Mouse (Mus musculus) cerebellum, adult 9-10 months (tissue): ENCODE measurements around the gene Ccdc33.

Experiments
- DNase-seq: peaks from one replicate; pipeline ENCODE4 v3.0.0; 2022

Ccdc33 gene

GRCm38 (mm10) chr9:58128926-58129413 lies 10.3 kb upstream of the Ccdc33 start:
- no peak for DNase-seq

- no peak for DNase-seq
These were observed 7.2 kb upstream of the Ccdc33 start for GRCm38 (mm10) chr9:58125811-58126210.

- no peak for DNase-seq
These were observed 6.5 kb upstream of the Ccdc33 start for GRCm38 (mm10) chr9:58125085-58125484.

GRCm38 (mm10) chr9:58116024-58116651 lies 2.5 kb downstream of the Ccdc33 start:
- DNase-seq: no peak

- no peak for DNase-seq
These were observed 3.2 kb downstream of the Ccdc33 start for GRCm38 (mm10) chr9:58115297-58115925.

DNA sequence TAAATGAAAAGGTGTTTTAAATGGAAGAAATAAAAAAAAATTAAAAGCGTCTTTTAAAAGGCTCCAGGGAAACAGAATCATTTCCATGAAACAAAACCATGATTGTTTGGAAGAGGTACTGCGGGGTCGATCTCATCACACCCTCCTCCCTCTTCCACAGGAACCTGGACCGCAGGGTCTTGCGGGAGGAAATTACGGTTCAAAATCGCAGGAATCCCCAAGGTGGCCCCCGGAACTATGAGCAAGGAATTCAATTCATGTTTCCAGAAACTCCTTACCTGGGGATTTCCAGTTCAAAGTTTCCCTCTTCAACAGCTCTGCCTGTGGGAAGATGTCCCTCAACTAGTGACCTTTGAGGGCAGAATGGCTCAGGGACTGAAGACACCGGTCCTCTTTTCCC lies 4.6 kb downstream of the Ccdc33 start:
- DNase-seq: no peak

- no peak for DNase-seq
These were observed 5.2 kb downstream of the Ccdc33 start for GRCm38 (mm10) chr9:58113279-58113884.

DNA sequence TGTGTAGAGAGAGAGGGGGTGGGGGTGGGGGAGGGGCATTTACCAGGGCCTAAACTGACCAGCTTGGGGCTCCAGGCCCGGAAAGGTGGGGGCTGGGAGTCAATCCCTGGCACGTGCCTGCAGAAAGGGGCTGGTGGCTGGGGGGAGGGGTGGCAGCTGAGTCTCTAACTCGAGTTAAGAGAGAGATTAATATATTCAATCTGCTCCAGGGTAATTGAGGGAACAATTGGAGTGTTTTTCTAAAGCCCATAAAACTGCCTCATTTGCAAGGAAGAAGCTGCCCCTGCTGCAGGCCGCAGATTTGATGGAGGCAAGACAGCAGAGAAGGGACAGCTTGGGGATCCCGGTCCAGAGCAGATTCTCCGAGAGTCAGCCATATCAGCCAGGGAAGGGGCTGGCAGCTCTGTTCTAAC lies 5.8 kb downstream of the Ccdc33 start:
- DNase-seq: no peak

DNA sequence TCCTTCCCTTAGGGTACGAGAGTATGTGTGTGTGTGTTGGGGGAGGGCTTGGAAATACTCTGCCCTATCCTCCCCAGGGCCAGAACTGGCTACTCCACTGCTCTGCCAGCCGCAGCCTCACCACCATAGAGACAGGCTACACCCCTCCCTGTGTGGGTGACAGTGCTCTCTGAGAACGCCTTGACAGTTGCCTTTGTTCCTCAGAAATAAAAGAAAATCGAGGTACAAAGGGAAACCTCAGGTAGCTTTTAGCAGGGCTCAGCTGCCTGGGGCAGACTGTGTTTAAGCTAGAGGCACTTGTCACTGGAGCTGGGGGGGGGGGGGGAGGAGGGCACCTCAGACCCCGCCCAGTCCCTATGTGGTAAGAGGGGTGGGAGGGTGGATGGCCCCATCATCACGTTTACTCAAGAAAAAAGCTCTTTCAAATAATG lies 6.3 kb downstream of the Ccdc33 start:
- no peak for DNase-seq

DNA sequence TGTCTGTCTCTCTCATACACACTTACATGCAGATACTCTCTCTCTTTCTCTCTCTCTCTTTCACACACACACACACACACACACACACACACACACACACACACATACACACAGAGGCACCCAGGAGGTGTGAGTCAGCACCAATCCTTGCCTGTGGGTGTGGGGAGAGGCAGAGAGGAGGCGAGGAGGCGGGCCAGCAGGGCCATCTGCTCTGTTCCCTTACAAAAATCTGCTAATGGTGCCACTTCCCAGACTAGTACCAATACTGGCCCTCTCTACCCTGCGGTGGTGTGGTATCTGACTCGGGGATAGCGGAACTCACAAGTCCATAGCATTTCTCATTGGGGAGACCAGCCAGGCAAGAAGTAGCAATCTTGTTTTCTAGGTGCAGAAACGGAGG lies 7.2 kb downstream of the Ccdc33 start:
- peak; percentile 91 for DNase-seq

GRCm38 (mm10) chr9:58110787-58111186 lies 7.8 kb downstream of the Ccdc33 start:
- DNase-seq: peak; percentile 68

- no peak for DNase-seq
These were observed 11.1 kb downstream of the Ccdc33 start for GRCm38 (mm10) chr9:58107494-58107893.

- no peak for DNase-seq
These were observed 12.9 kb downstream of the Ccdc33 start for GRCm38 (mm10) chr9:58105595-58106169.

DNA sequence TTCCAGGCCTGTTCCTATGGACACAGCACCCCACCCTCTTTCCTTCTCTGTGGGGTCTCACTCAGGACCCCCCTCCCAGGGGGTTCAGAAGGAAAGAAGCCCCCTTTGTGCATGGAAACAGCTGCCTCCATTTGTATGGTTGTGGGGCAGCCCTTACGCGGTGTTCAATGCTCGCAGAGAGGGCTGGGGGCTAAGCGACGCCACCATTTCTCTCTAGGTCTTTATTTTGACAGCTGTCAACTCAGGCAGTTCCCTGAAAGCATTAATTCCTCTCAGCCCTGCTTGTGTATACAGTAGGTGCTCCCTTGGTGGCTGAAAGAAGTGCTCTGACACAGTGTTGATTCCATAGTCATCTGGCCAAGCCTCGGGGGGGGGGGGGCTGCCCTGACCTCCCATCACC lies 15.0 kb downstream of the Ccdc33 start:
- no peak for DNase-seq

- DNase-seq: no peak
These were observed 16.6 kb downstream of the Ccdc33 start for GRCm38 (mm10) chr9:58102013-58102412.

DNA sequence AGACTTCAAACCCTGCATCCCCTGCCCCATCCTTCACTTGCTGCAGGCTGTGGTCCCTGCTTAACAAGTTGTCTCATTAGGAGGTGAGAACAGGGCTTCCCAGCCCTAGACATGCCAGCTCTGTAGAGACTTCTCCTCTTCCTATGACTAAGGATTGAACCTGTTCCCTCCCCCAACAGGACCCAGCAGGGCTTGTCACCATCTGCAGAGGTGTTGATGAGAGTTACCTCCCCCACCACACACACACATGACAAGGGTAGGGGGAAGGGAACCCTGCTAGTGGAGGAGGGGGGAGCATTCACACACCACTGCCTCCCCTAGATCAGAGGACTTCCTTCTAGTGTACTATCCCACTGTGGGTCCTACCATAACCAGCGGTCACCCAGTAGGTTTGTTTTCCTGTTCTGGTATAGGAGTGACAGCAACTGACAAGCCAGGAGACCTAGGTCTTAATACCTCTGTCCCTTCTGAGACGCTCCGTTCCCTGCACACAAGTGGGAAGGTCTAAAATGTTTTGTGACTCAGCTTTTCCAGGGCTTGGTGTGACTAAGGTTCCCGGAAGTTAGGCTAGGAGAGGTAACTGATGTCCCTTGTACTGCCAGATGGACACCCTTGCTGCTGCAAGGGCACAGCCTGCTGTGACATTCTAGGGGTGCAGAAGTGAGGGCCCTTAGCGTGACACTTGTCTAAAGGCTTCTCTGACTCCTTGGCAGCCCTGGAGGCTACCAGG lies 18.6 kb downstream of the Ccdc33 start:
- no peak for DNase-seq

GRCm38 (mm10) chr9:58096629-58097301 lies 21.9 kb downstream of the Ccdc33 start:
- DNase-seq: peak; percentile 65

- no peak for DNase-seq
These were observed 22.6 kb downstream of the Ccdc33 start for GRCm38 (mm10) chr9:58095977-58096376.

GRCm38 (mm10) chr9:58093776-58094175 lies 24.8 kb downstream of the Ccdc33 start:
- no peak for DNase-seq

DNA sequence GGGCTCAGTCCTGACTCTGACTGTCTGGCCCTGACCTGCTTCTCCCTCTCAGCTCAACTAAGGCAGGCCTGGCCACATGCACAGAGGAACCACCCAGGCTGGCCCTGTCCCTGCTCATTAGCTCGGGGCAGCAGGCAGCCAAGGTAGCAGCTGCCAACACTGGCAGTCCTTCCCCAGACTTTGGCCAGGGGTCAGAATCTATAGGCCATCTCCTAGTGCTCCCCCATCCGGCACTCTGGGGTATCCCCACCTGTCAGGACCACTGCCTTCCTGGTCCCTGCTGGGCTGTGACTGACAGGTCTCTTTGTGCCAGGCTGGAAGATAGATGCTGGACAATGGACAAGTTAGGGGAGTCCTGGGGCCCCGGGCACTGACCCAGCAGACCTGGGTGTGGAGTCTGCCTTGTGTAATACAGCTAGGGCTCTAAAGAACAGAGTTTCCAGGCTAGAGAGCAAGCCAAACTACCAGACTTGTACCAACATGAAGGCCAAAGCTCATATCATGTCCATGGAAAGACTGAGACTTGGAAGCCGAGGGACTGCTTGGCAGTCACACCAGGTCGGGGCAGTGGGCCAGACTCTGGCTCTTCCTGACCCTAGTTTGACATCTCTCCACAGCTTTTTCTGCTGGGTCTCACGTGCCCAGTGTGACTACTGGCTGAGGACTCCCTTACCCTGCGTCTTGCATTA lies 25.9 kb downstream of the Ccdc33 start:
- peak; percentile 98 for DNase-seq

DNA sequence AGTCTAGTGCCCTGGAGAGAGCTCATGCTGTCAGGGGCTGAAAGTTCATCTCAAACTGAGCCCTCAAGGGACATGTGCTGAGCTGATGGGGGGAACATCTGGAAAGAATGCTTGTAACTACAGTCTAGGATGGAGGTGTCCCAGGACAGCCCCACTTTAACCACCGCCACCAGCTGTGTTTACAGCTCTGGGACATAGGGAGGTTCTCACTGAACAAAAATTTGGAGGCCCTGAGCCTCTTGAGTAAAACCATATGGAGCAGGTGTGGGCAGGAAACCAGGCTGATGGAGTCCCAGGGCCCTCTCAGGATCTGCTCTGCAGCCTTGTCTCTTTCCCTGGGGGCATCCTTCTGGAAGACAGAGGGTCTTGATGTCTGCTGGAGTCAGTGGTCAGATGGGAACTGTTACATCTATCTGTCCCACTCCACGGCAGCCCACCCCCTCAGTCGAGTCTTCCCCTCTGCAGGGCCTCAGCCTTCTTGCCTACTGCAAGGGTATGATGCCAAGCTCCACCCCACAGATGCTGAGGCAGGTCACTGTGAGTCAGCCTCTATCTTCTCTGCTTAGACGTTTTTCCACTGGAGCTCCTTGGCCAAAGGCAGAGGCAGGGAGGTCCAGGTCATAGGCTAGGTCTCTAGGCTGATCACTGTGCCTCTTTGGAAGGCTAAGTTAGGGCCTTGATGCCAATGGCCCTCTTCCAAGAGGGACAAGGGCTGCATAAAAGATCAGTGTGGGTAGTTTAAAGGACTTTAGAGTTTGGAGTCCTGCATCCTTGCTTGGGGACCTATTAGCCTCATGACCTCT lies 26.8 kb downstream of the Ccdc33 start:
- no peak for DNase-seq
